In genomic region chr4:118179467-118180300, GRCm38 (mm10) we compare ENCODE assay signal across 8 mouse cellular contexts. TPM values are rescaled to one million over a fixed set of nuclear protein-coding genes. Genes with fewer than 3 reads are reported as not detected.
A peak's percentile ranks its signal among the peaks of the same experiment; 100 is the strongest.
DNase-seq lines count a peak whose midpoint lies in the region; ATAC-seq lines count a peak whose summit lies in the region.

Kdm4a (minus strand) TSS chr4:118180043.

- peak; percentile 98 for DNase-seq in adipocyte (ENCODE audit: low spot score)
- peak; percentile 99 for DNase-seq in embryo, embryonic 10 days (ENCODE audit: low spot score)
- DNase-seq in gastrocnemius, postnatal 10 days: peak; percentile 84
- DNase-seq in induced T-regulatory cell, adult 2 months (ENCODE audit: low read depth): peak; percentile 98
- DNase-seq in left cerebral cortex, adult 9 months (ENCODE audit: low spot score in 2 of 2): peak; percentile 95 to 96
- peak; percentile 87 for DNase-seq in right cerebral cortex, postnatal 14 days
- DNase-seq in urinary bladder, postnatal 36 days (ENCODE audit: low spot score in 2 of 2): peak; percentile 84 to 92

- peak; percentile 94 for ATAC-seq in megakaryocyte progenitor cell, adult 5-6 weeks (replicated peaks; ENCODE audit: poor library complexity)

RNA-seq across cellular contexts. Expression of gene Kdm4a, which starts in this region (rescaled TPM):
- total RNA-seq in gastrocnemius, postnatal 10 days (2021): 10 to 100 TPM; 26.4 to 28.0 TPM
- total RNA-seq in megakaryocyte progenitor cell, adult 5-6 weeks (2015): 9.1 and 9.6 TPM in 2 replicates
- 20.2 and 27.5 TPM in 2 replicates for total RNA-seq in megakaryocyte progenitor cell, adult 5-6 weeks (2017)

Comparison
In these comparisons a context has a peak if more than half of its experiments do, and no peak if none do; other contexts are left out.
1. Peak in every context shown above with its lines: DNase-seq and ATAC-seq.